Mouse (Mus musculus) midbrain, embryonic 13.5 days (tissue): ENCODE measurements at regions not wholly inside any gene's neighbourhood (a gene's known extent, or its start where the extent isn't known, plus 50 kb on each side); places are given as distances from the start of the nearest gene placed in this dataset.

ENCODE experiments used
- ATAC-seq: fragments of 200-750 bp; cut with Nextera tagmentation; 2 replicates; pipeline ENCODE4 v1.8.0; 2017; ENCODE audit warnings: mild to moderate bottlenecking, moderate TSS enrichment, moderate library complexity
- H3K27ac ChIP-seq: fragments of 300-500 bp; sonication (generic); 2 replicates; pipeline ENCODE4 v1.5.1; 2015; ENCODE audit warnings: inconsistent platforms, mild to moderate bottlenecking, moderate library complexity
- H3K27me3 ChIP-seq: fragments of 300-500 bp; sonication (generic); 2 replicates; pipeline ENCODE4 v1.6.1; 2015; ENCODE audit warnings: mild to moderate bottlenecking, inconsistent platforms
- H3K36me3 ChIP-seq: fragments of 300-500 bp; sonication (generic); 2 replicates; pipeline ENCODE4 v1.6.1; 2015; ENCODE audit warnings: mild to moderate bottlenecking, inconsistent platforms
- H3K4me1 ChIP-seq: fragments of 300-500 bp; sonication (generic); replicated peaks from 2 replicates; pipeline ENCODE4 v1.6.1; 2015; ENCODE audit warnings: inconsistent platforms
- H3K4me2 ChIP-seq: fragments of 300-500 bp; sonication (generic); replicated peaks from 2 replicates; pipeline ENCODE4 v1.6.1; 2015; ENCODE audit warnings: moderate library complexity, mild to moderate bottlenecking, inconsistent platforms
- H3K4me3 ChIP-seq: fragments of 300-500 bp; sonication (generic); replicated peaks from 2 replicates; pipeline ENCODE4 v1.5.1; 2015; ENCODE audit warnings: mild to moderate bottlenecking, inconsistent platforms
- H3K9ac ChIP-seq: fragments of 300-500 bp; sonication (generic); replicated peaks from 2 replicates; pipeline ENCODE4 v1.6.1; 2015; ENCODE audit warnings: mild to moderate bottlenecking, inconsistent platforms
- H3K9me3 ChIP-seq: fragments of 300-500 bp; sonication (generic); 2 replicates; pipeline ENCODE4 v1.6.1; 2016; ENCODE audit warnings: mild to moderate bottlenecking, inconsistent platforms
- WGBS: fragments of 180-500 bp; shearing (Covaris S2); methylation state at CpG from one replicate; pipeline ENCODE4 v1.1.7; 2015; 5-methylcytosine and 5-hydroxymethylcytosine counted together

GRCm38 (mm10) chr14:72942571-72942970 lies 106.3 kb downstream of the Cysltr2 start:
- Histone ChIP-seq H3K27me3 (no peaks in the 10 kb centered on the region), H3K27ac (no peak overlapping the region), H3K4me3 (no peak overlapping the region), H3K4me1 (no peaks in the 10 kb centered on the region), H3K9me3 (no peaks in the 10 kb centered on the region), H3K36me3 (no peaks in the 10 kb centered on the region), H3K4me2 (no peak overlapping the region), H3K9ac (no peak overlapping the region)
- WGBS, result 94% methylated on average over 2 of the region's 2 CpGs
- ATAC-seq, result no peak

- Histone ChIP-seq H3K4me3 (no peak overlapping the region), H3K27ac (no peak overlapping the region), H3K36me3 (no peaks in the 10 kb centered on the region), H3K9ac (no peak overlapping the region), H3K27me3 (no peaks in the 10 kb centered on the region), H3K4me1 (no peaks in the 10 kb centered on the region), H3K4me2 (no peak overlapping the region), H3K9me3 (no peaks in the 10 kb centered on the region)
- ATAC-seq, result no peak
These were observed 109.9 kb downstream of the Cysltr2 start for GRCm38 (mm10) chr14:72939067-72939393.

GRCm38 (mm10) chr14:72938382-72939066 lies 110.4 kb downstream of the Cysltr2 start:
- Histone ChIP-seq H3K4me3 (no peak overlapping the region), H3K27ac (no peak overlapping the region), H3K9ac (no peak overlapping the region), H3K36me3 (no peaks in the 10 kb centered on the region), H3K27me3 (no peaks in the 10 kb centered on the region), H3K9me3 (no peaks in the 10 kb centered on the region), H3K4me2 (no peak overlapping the region), H3K4me1 (no peaks in the 10 kb centered on the region)
- ATAC-seq, result no peak

- no peak overlapping the region for H3K4me2 ChIP-seq
- ATAC-seq, result no peak
- no peak overlapping the region for H3K27ac ChIP-seq
- no peaks in the 10 kb centered on the region for H3K36me3 ChIP-seq
- no peak overlapping the region for H3K4me3 ChIP-seq
- no peaks in the 10 kb centered on the region for H3K4me1 ChIP-seq
- H3K9me3 ChIP-seq, result no peaks in the 10 kb centered on the region
- no peaks in the 10 kb centered on the region for H3K27me3 ChIP-seq
- H3K9ac ChIP-seq, result no peak overlapping the region
These were observed 115.3 kb downstream of the Cysltr2 start for GRCm38 (mm10) chr14:72933598-72933997.

GRCm38 (mm10) chr14:72932296-72932695 lies 116.6 kb downstream of the Cysltr2 start:
- WGBS, result 80% methylated on average over 9 of the region's 9 CpGs
- H3K4me2 ChIP-seq, result no peak overlapping the region
- no peaks in the 10 kb centered on the region for H3K27me3 ChIP-seq
- ATAC-seq, result no peak
- no peak overlapping the region for H3K9ac ChIP-seq
- no peaks in the 10 kb centered on the region for H3K4me1 ChIP-seq
- no peak overlapping the region for H3K4me3 ChIP-seq
- no peaks in the 10 kb centered on the region for H3K9me3 ChIP-seq
- no peaks in the 10 kb centered on the region for H3K36me3 ChIP-seq
- H3K27ac ChIP-seq, result no peak overlapping the region

DNA sequence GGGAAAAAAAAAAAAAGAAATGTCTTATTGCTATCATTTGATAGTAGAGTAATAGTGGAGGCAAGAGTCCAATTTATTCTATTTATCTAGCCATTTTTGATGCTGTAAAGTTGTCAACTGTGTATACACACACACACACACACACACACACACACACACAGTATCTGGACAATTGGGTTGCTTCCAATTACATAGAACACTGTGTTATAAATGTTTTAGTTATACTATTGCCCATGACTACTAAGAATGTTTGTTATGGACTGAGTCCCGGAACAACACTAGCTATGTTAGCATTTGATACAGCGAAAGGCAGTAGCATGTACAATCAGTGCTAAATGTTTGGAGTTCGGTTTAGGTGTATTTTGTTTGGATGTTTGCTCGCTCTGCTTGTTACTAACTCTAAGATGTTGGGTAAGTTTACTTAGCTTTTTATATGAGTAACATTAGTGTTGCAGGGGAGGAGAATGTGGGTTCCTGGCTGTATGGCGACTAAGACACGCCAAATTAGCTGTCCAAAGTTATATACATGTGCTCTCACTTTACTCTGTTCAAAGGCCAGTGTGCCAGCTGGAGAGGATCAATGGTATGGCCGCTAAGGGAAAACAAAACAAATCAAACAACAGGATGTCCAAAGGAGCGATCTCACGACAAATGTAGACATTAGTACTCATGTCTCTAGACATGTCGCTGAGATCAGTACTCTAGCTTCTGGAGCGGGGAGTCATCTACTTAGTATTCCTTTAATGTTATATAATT lies 147.6 kb downstream of the Cysltr2 start:
- Histone ChIP-seq H3K4me1 (no peaks in the 10 kb centered on the region), H3K9ac (no peak overlapping the region), H3K27me3 (no peaks in the 10 kb centered on the region), H3K4me2 (no peak overlapping the region), H3K27ac (no peak overlapping the region), H3K36me3 (no peaks in the 10 kb centered on the region), H3K9me3 (no peaks in the 10 kb centered on the region), H3K4me3 (no peak overlapping the region)
- ATAC-seq, result no peak
- WGBS, result 92% methylated on average over 11 of the region's 11 CpGs

DNA sequence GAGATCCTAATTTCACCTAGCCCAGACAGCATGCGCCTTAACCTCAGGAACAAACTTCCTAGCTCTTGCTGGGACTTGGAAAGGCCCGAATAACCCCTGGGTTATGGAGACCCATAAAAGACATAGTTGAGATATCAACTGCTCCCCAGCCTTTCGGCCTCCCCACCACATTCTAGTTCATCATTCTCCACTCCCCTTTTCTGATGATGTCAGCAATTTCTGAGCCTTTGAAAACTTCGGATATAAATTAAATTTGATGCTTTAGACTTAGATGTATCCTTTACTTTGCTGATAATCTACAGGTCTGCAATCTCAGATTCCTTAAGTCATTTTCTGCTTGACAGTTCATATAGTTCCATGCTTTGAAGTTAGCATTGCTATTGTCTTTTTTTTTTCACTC lies 149.3 kb downstream of the Cysltr2 start:
- Histone ChIP-seq H3K9ac (no peak overlapping the region), H3K36me3 (no peaks in the 10 kb centered on the region), H3K4me1 (no peaks in the 10 kb centered on the region), H3K27ac (no peak overlapping the region), H3K9me3 (no peaks in the 10 kb centered on the region), H3K4me3 (no peak overlapping the region), H3K27me3 (no peaks in the 10 kb centered on the region), H3K4me2 (no peak overlapping the region)
- no peak for ATAC-seq
- 91% methylated on average over 4 of the region's 4 CpGs for whole genome bisulfite sequencing

- Histone ChIP-seq H3K4me2 (no peak overlapping the region), H3K9ac (no peak overlapping the region), H3K27ac (no peak overlapping the region), H3K27me3 (no peaks in the 10 kb centered on the region), H3K4me3 (no peak overlapping the region), H3K4me1 (no peaks in the 10 kb centered on the region), H3K9me3 (no peaks in the 10 kb centered on the region), H3K36me3 (no peaks in the 10 kb centered on the region)
- WGBS, result 90% methylated on average over 2 of the region's 2 CpGs
- ATAC-seq, result no peak
These were observed 156.6 kb downstream of the Cysltr2 start for GRCm38 (mm10) chr14:72892316-72892715.

- Histone ChIP-seq H3K27me3 (no peaks in the 10 kb centered on the region), H3K36me3 (no peaks in the 10 kb centered on the region), H3K9me3 (no peaks in the 10 kb centered on the region), H3K4me2 (no peak overlapping the region), H3K27ac (no peak overlapping the region), H3K4me3 (no peak overlapping the region), H3K9ac (no peak overlapping the region), H3K4me1 (no peaks in the 10 kb centered on the region)
- ATAC-seq, result no peak
- 89% methylated on average over 5 of the region's 5 CpGs for WGBS
These were observed 159.3 kb downstream of the Cysltr2 start for GRCm38 (mm10) chr14:72889663-72890062.

DNA sequence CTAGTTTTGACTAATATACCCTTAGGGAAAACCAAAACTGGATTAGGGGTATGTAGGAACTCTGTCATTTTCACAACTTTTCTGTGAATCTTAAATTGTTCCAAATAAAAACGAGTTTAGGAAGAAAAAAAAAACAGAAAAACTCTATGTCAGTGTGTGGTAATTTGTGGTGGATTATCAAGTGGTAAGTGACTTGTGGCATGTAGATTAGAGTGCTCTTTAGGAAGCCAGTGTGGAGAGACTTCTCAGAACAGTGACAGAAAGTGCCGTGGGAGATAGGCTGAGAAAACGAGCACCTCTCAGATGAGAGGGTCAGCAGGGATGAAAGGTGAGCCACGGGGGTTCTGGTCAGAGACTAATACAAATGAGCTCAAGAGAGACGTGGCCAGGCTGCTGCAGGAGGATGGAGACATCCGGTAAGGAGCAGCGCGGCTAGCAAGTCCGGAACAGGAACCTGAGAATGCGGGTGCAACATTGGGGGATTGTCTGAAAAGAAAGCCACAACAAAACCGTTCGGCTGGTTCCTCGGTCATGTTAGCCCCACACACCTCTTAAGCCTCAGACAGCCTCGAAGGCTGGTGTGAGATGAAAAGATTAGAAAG lies 161.3 kb downstream of the Cysltr2 start:
- H3K9me3 ChIP-seq, result no peaks in the 10 kb centered on the region
- H3K4me1 ChIP-seq, result no peaks in the 10 kb centered on the region
- no peak for ATAC-seq
- H3K4me3 ChIP-seq, result no peak overlapping the region
- no peak overlapping the region for H3K9ac ChIP-seq
- H3K4me2 ChIP-seq, result no peak overlapping the region
- no peaks in the 10 kb centered on the region for H3K27me3 ChIP-seq
- 54% methylated on average over 14 of the region's 14 CpGs for WGBS
- no peaks in the 10 kb centered on the region for H3K36me3 ChIP-seq
- no peak overlapping the region for H3K27ac ChIP-seq

- Histone ChIP-seq H3K27ac (no peak overlapping the region), H3K4me1 (no peaks in the 10 kb centered on the region), H3K9me3 (no peaks in the 10 kb centered on the region), H3K27me3 (no peaks in the 10 kb centered on the region), H3K36me3 (no peaks in the 10 kb centered on the region), H3K4me3 (no peak overlapping the region), H3K4me2 (no peak overlapping the region), H3K9ac (no peak overlapping the region)
- 88% methylated on average over 12 of the region's 12 CpGs for WGBS
- ATAC-seq, result no peak
These were observed 162.0 kb downstream of the Cysltr2 start for GRCm38 (mm10) chr14:72886935-72887369.

GRCm38 (mm10) chr14:72885824-72886223 lies 163.1 kb downstream of the Cysltr2 start:
- Histone ChIP-seq H3K4me3 (no peak overlapping the region), H3K27ac (no peak overlapping the region), H3K4me1 (no peaks in the 10 kb centered on the region), H3K36me3 (no peaks in the 10 kb centered on the region), H3K27me3 (no peaks in the 10 kb centered on the region), H3K9ac (no peak overlapping the region), H3K4me2 (no peak overlapping the region), H3K9me3 (no peaks in the 10 kb centered on the region)
- WGBS, result 87% methylated on average over 4 of the region's 4 CpGs
- ATAC-seq, result no peak
